Mouse (Mus musculus): ENCODE results near the gene Zfp335. TPM values are rescaled to one million over a fixed set of nuclear protein-coding genes. Genes with fewer than 3 reads are reported as not detected.
"Not testable (repeated sequence)": the region's sequence is repeated elsewhere in the genome, so short reads cannot be mapped to it uniquely, and the experiment has no call there.

Zfp335 gene
- total RNA-seq, 1 experiment from 2014 or later, result 30.4 TPM

DNA sequence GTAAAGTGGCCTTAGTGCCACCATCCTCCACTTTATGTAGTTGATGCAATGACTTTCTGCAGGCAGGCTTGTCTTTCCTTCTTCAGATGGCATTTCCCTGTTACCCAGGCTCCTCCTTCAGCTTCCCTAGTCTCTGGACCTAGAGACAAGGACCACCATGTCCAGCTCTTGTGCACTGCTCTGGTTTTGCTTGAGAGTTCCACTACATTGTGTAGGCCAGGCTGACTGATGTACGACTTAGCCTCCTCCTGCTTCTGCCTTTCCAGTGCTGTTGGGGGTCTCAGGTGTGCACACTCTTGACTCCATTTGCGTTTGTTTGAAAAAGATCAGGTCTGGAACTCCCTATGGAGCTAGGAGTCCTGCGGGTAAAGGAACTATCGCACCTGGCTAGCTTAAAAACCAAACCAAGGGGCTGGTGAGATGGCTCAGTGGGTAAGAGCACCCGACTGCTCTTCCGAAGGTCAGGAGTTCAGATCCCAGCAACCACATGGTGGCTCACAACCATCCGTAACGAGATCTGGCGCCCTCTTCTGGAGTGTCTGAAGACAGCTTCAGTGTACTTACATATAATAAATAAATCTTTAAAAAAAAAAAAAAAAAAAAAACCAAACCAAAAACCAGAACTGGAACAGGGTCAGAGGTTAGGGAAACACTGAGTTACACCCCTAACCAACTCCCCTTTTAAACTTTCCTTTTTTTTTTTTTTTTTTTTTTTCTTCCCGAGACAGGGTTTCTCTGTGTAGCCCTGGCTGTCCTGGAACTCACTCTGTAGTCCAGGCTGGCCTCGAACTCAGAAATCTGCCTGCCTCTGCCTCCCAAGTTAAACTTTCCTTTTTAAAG lies 34.0 kb downstream of the Zfp335 start:
- ATAC-seq (ENCODE audit: extremely low read depth, insufficient number of reproducible peaks, low FRiP score, poor library complexity, severe bottlenecking), result not testable (repeated sequence)

DNA sequence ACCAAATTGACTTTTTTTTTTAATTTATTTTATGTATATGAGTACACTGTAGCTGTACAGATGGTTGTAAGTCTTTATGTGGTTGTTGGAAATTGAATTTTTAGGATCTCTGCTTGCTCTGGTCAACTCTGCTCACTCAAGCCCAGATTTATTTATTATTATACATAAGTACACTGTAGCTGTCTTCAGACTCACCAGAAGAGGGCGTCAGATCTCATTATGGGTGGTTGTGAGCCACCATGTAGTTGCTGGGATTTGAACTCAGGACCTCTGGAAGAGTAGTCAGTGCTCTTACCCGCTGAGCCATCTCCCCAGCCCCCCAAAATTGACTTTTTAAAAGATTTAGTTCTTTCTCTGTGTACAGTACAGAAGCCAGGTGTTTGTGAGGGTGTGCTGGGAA lies 35.9 kb downstream of the Zfp335 start:
- ATAC-seq (ENCODE audit: extremely low read depth, insufficient number of reproducible peaks, low FRiP score, poor library complexity, severe bottlenecking), result not testable (repeated sequence)

DNA sequence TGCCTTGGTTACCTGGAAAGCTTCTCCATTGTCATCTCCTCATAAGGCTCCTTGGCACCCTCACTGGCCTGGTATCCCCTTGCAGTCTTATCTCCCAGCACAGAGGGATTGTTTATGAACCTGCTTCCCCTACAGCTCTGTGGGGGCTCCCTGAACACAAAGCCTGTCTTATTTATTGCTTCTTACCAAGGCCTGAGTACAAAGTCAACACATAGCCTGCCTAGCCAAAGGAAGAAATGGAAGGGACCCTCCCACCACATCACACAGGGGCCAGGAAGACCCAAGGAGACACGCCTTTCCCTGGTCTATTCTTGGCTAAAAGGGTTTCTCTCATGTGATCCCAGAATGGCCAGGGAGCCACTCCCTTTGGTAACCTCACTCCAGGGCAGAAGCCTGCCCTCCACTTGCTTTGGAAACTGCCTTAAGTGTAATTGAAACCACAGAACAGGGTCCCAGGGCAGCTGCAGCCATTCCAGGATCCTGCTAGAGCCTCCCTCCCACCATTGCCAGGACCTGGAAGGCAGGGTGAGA lies 37.3 kb downstream of the Zfp335 start:
- no peak for ATAC-seq (ENCODE audit: extremely low read depth, insufficient number of reproducible peaks, low FRiP score, poor library complexity, severe bottlenecking)

DNA sequence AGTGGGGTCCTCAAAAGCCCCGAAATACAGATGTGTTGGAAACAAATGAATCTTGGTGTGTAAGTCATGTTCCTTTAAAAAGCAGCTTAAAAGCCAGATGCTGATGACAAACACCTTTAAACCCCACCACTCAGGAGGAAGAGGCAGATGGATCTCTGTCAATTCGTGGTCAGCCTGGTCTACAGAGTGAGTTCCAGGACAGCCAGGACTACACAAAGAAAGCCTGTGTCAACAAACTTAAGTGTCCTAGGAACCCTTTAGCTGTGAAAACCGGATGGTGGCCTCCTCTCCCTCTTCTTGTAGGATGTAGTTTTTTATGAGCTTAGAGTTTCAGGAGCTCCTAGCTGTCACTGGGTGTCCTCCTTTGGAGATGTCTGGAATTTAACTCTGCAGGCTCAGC lies 37.9 kb downstream of the Zfp335 start:
- ATAC-seq (ENCODE audit: extremely low read depth, insufficient number of reproducible peaks, low FRiP score, poor library complexity, severe bottlenecking), result no peak

DNA sequence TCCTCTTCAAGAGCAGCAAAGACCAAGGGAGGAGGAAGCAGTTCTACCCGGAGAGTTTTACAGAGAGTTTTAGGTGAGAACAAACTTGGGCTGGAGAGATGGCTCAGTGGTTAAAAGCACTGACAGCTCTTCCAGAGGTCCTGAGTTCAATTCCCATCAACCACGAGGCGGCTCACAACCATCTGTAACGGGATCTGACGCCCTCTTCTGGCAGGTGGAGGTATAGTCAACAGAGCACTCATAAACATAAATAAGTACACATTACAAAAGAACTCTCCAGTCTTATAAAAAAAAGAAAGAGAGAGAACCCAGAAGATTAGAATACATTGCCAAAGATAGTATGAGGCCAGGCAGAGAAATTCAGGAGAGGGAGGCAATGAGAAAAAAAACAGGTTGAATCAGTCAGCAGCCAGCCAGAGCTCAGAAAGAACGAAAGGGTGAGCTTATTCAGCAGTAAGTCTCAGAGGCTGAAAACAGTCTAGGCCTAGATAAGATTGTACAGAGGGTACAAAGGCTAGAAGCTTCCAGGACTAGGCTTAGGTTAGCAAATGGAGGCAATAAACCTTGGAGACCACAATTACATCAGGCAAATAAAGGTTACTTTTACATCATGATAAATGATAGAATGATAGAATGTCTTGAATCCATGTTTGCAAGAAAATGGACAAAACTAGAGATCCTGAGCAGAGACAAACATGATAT lies 39.8 kb downstream of the Zfp335 start:
- ATAC-seq (ENCODE audit: extremely low read depth, insufficient number of reproducible peaks, low FRiP score, poor library complexity, severe bottlenecking), result no peak

DNA sequence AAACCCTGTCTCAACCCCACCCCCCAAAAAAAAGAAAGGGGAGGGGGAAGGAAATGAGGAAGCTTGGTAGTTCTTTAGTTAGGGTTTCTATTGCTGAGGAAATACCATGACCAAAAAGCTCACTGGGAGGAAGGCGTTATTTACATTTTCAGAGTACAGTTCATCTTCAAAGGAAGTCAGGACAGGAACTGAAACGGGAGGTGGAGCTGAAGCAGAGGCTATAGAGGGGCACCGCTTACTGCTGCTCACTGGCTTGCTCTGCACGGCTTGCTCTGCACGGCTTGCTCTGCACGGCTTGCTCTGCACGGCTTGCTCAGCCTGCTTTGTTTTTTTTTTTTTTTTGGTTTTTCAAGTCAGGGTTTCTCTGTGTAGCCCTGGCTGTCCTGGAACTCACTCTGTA lies 43.1 kb downstream of the Zfp335 start:
- peak; percentile 88 for ATAC-seq (ENCODE audit: extremely low read depth, insufficient number of reproducible peaks, low FRiP score, poor library complexity, severe bottlenecking)

DNA sequence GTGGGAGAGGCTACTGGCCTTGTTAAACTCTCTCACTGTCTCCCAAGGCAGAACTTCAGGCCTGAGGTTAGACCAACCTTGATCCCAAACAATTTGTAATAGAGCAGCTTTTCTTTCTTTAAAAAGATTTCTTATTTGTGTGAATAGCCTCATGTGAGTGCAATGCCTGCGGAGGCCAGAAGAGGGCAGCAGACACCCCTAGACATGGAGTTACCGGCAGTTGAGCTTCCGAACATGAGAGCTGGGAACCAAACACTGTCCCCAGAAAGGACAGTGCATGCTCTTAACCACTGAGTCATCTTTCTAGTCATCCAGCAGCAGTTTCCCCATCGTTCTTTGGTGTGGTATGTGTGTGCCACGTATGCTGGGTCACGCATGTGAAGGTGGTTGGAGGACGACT lies 44.0 kb downstream of the Zfp335 start:
- ATAC-seq (ENCODE audit: extremely low read depth, insufficient number of reproducible peaks, low FRiP score, poor library complexity, severe bottlenecking), result no peak

DNA sequence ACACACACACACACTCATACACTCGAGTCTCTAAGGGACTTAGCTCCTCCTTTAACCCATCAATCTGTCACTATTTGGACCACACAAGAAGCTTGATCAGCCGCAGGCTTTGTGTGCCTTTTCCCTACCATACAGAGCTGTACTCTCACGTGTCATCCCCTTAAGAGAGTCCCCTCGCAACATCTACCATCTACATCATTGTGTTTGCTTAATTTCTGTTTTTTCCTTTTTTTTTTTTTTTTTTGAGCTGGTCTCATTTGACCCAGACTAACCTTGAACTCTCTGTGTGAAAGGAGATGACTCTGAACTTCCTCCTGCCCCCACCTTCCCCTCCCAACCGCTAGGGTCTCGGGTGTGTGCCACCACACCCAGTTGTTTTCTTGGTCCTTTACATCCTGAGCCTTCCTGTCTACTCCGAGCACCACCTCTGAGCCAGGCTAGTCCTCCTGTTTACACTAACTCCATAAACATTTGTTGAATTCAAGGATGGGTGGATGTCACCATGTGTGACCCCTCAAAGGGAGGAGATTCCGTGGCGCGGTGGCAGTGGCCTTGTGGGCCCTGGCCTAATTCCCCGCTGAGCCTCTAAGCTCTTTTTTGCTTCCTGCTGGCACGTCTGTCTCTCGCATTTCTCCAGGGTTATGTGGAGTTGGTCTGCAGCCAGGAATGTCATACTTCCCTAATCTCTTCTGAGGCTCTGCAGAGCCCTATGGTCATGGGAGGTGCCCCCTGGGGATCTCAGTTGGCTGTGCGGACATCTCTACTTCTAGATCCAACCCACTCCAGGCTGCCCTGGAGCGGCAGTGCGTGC lies 44.6 kb downstream of the Zfp335 start:
- ATAC-seq (ENCODE audit: extremely low read depth, insufficient number of reproducible peaks, low FRiP score, poor library complexity, severe bottlenecking), result peak; percentile 54

DNA sequence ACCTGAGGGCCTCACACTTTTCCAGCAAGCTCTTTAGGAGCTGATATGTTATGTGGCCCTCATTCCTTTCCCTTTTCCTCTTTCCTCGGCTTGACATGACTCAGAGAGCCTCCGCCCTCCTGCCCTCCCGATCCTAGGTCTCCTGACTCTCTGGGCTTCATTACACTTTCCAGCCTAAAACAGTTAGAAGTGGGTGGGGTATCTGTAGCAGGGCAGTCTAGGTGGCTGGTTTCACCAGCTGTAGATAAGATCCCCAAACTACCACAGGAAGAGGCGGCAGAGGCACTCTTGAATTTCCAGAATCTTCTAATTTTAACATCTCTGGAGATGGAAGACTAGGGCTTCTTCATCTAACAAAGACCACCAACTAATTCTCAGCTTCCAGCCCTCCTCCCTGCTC lies 47.0 kb downstream of the Zfp335 start:
- no peak for ATAC-seq (ENCODE audit: extremely low read depth, insufficient number of reproducible peaks, low FRiP score, poor library complexity, severe bottlenecking)

DNA sequence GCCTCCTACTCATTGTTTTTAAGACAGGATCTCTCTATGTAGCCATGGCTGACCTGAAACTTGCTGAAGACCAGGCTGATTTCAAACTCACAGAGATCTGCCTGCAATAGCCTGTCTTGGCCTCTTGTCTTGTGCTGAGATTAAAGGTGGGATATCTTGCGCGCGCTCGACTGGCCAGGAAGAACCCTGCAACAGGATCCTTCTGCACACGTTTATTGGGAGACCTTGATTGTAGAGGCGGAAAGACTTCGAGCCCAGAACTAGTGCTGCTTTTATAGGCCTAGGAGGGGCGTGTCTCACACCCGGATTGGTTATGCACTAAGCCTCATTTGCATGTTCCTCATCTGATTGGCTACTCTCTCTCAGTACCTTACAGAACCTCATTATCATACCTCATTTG lies 48.1 kb downstream of the Zfp335 start:
- ATAC-seq (ENCODE audit: extremely low read depth, insufficient number of reproducible peaks, low FRiP score, poor library complexity, severe bottlenecking), result not testable (repeated sequence)

DNA sequence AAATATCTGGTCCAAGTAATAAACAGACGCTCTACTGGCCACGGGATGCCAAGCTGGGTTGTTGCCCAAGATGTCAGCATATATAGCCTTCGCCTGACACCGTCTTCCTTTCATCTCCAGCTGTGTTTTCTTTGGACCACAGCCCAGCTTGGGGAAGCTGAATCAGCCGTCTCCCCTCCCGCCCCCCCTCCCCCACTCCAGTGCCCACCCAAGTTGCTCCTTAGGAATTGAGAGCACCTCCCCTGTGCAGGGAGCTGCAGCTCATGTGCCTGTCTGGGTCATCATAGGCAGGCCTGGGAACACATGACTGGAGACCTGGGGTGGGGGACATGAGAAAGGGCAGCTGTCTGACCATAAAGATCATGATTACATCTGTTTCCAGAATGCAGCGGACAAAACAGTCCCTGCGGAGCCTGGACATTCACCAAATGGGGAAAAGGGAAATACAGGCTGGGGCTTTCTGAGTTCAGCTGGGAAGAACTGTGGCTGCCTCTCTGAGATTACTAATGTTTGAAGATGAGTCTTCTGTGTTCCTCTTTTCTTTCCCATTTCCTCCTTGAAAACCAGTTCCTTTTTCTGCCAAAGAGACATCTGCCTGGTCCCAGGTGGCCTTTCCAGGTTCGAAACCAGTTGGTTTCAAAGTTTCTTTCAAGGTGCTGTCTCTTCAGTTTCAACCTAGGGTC lies 49.2 kb downstream of the Zfp335 start:
- no peak for ATAC-seq (ENCODE audit: extremely low read depth, insufficient number of reproducible peaks, low FRiP score, poor library complexity, severe bottlenecking)

DNA sequence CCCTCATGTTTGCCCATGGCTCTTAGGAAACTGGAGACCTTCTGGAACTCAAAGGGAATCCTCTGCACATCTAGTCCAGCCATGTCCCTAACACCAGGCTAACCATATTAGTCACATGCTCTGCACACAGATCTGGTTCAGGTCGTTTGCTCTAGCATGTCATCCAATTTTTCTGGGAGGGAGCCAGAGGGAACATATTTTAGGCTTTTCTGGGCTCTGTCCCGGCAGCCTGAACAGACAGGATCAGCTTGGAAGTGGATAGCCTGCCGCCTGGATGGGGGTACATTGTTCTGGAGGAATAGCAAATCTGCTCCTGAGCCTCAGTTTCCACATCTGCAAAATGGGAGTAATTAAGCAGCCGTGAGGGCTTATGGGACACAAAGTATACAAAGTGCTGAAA lies 50.5 kb downstream of the Zfp335 start:
- ATAC-seq (ENCODE audit: extremely low read depth, insufficient number of reproducible peaks, low FRiP score, poor library complexity, severe bottlenecking), result no peak

DNA sequence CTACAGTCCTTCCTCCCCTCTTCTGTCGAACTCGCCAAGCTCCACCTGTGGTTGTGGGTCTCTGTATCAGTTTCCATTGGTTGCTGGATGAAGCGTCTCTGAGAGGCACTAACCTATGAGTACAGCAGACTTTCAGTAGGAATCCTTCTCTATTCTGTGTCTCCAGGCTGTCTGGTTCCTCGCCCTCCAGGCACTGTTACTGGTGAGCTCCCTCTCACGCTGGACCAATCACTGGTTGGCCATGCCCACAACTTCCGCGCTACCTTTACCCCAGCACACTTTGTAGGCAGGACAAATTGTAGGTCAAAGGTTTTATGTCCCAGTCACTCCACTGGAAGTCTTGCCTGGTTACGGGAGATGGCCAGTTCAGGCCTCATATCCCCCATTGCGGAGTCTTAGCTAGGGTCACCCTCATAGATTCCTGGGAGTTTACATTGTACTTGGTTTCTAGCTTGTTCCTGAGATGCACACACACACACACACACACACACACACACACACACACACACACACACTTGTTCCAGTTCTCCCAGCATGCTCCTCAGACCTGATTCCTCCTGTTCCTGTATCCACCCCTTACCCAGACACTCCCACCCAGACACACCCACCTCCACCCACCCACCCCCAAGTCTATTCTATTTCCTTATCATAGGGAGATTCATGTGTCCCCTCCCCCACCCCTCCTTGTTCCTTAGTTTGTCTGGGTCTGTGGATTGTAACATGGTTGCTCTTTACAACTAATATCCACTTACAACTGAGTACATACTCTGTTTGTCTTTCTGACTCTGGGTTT lies 51.7 kb downstream of the Zfp335 start:
- no peak for ATAC-seq (ENCODE audit: extremely low read depth, insufficient number of reproducible peaks, low FRiP score, poor library complexity, severe bottlenecking)

DNA sequence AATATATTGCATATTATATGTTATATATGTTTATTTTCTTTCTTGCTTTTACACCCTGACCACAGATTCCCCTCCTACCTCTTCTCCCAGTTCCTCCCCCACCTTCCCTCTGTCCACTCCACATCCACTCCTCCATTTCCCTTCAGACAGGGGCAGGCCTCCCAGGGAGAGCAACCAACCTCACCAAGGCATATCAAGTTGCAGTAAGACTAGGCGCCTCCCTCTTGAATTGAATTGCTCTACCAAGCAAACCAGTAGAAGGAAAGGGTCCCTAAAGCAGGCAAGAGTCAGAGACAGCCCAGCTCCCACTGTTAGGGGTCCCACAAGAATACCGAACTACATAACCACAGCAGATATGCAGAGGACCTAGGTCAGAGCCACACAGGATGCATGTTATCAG lies 52.4 kb downstream of the Zfp335 start:
- ATAC-seq (ENCODE audit: extremely low read depth, insufficient number of reproducible peaks, low FRiP score, poor library complexity, severe bottlenecking), result no peak

DNA sequence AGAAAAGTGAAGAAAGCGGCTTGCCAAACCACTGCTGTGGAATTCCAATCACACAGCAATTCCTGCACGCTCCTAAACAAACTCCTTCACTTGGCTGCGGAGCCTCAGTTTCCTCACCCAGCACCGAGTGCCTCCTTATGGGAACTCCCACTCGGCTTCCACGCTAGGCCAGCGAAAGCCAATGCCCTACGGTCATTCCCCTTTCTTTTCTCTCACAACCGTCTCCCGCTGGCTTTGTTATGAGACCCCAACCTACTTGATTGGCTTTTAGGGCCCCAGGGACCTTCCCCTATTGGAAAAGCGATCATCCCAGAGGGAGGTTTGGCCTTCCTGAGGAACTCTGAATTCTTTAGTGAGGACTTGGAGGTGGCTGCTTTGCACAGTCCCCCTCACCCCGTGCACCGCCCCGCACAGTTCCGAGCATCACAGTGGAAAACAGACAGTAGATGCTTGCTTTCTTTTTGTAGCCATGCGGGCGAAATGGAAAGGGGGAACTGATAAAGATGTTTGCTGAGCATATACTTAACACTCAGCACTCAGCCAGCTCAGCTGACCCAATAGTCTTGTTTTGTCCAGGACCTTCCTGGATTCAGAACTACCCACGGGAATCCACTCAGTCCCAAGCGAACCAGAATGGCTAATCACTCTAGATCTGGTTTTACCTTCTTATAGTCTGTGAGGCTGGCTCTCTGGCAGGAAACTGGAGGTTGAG lies 53.6 kb downstream of the Zfp335 start:
- no peak for ATAC-seq (ENCODE audit: extremely low read depth, insufficient number of reproducible peaks, low FRiP score, poor library complexity, severe bottlenecking)

DNA sequence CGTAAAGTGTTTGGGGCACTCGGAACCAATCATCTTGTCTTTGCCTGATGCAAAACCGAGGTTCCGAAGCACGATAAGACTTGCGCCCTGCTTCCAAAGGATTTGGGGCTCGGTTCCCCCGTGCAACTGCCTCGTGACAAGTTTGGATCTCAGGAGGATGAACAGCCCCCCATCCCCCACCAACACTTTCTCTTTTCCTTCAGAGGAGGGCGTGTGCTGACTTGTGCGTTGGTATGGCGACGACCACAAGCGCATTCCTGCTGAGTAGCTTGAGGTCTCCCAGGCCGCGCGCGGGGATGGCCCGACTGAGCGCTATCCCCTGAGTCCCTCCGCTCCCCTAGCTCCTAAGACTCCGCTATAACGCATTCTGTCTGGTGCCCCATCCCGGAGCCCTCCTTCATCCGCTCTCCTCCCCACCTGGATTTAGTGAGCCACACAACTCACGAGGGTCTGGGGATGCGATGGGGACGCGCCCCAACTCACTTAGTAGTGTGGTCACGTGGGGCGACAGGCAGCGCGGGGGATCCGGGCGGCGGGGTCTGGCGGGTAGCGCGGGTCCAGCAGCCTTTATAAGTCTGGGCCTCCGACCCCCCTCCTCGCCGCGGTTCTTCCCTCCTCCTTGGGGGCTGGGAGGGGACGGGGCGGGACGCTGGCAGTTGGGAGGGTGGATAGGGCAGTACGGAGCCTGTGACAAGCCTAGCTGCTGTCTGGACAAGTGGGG lies 54.3 kb downstream of the Zfp335 start, which contains the start of gene Pltp:
Gene Pltp (minus strand): TSS at position 611 of the 721 bp plus-strand sequence.
- peak; percentile 34 for ATAC-seq (ENCODE audit: extremely low read depth, insufficient number of reproducible peaks, low FRiP score, poor library complexity, severe bottlenecking)

Measured in neutrophil, adult 5-6 weeks (primary cell).